Comparison of ENCODE assay signal across 8 mouse cellular contexts in the genomic region with DNA sequence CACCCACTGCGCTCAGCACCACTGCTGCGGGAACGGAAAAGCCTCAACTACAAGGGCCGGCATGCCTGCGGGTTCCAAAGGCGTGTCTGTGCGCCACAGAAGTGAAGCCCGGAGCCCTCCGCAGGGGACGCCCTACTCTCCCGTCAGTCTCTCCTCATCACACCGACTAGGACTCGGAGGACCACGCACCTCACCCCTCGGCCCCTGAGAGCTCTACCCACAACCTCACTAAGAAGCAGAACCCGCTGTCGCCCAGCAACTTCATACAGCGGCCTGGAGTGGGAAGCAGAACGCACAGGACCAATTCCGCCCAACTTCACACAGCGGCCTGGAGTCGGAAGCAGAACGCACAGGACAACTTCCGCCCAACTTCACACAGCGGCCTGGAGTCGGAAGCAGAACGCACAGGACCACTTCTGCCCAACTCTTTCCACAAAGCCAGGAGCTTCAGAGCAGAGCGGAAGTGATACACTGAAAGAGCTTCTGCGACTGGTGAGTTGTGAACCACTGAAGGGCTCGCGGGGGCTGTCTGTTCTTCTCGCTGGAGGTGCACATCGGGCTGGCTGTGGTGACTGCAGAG. TPM values are rescaled to one million over a fixed set of nuclear protein-coding genes. Genes with fewer than 3 reads are reported as not detected.
A peak's percentile ranks its signal among the peaks of the same experiment; 100 is the strongest.
DNase-seq lines count a peak whose midpoint lies in the region; ATAC-seq lines count a peak whose summit lies in the region.

Nif3l1 (plus strand) TSS at position 9 of the 580 bp plus-strand sequence.
Ppil3 (minus strand) TSS at position 344 of the 580 bp plus-strand sequence.

- H3K4me3 ChIP-seq in hindbrain, embryonic 16.5 days (ENCODE audit: low read length), result peak within 1 kb of the TSS; percentile 78
- H3K4me3 ChIP-seq in macrophage (ENCODE audit: inconsistent target), result peak within 1 kb of the TSS; percentile 86

- peak within 1 kb of the TSS; percentile 91 for H3K27ac ChIP-seq in hindbrain, embryonic 16.5 days (ENCODE audit: low read depth, low read length)
- peak within 1 kb of the TSS; percentile 77 for H3K27ac ChIP-seq in macrophage

- peak; percentile 70 for DNase-seq in WW6 (ENCODE audit: low read depth, low spot score)
- peak; percentile 67 to 75 for DNase-seq in cerebellum, postnatal 4 days (ENCODE audit: low spot score in 2 of 2)
- DNase-seq in gastrocnemius, adult 18-20 months (ENCODE audit: low spot score), result peak; percentile 83
- peak; percentile 79 to 90 for DNase-seq in left cerebral cortex, adult 18-20 months (ENCODE audit: low spot score in 2 of 2)
- peak; percentile 91 for DNase-seq in right cerebral cortex, adult 18-20 months
- DNase-seq in urinary bladder, postnatal 10 days (ENCODE audit: low spot score), result peak; percentile 26

- ATAC-seq in hindbrain, embryonic 16.5 days, result peak; percentile 100

- H3K4me2 ChIP-seq in hindbrain, embryonic 16.5 days (ENCODE audit: low read length), result peak within 1 kb of the TSS; percentile 84

- H3K4me1 ChIP-seq in hindbrain, embryonic 16.5 days (ENCODE audit: control insufficient read depth, insufficient read depth, low read depth, low read length), result peaks cover 16% of the 10 kb centered on the region

- WGBS in hindbrain, embryonic 16.5 days, result under 1% methylated on average over 33 of the region's 33 CpGs
- under 1% methylated on average over 33 of the region's 33 CpGs for WGBS in macrophage (ENCODE audit: missing documents)

- peak within 1 kb of the TSS; percentile 84 for H3K9ac ChIP-seq in hindbrain, embryonic 16.5 days (ENCODE audit: low read depth, low read length)

- peaks cover 5% of the 10 kb centered on the region; the same call in 1 of the 2 replicates for H3K36me3 ChIP-seq in hindbrain, embryonic 16.5 days (ENCODE audit: control insufficient read depth, insufficient read depth, low read length)
- peaks cover 19% of the 10 kb centered on the region for H3K36me3 ChIP-seq in macrophage (ENCODE audit: inconsistent target)

- peaks cover 49% of the 10 kb centered on the region for H3K79me2 ChIP-seq in macrophage (ENCODE audit: inconsistent target)

- no peaks in the 10 kb centered on the region for H3K9me3 ChIP-seq in hindbrain, embryonic 16.5 days (ENCODE audit: control insufficient read depth, low read length)

- H3K27me3 ChIP-seq in hindbrain, embryonic 16.5 days (replicated peaks; ENCODE audit: control insufficient read depth, insufficient read depth, low read length), result no peaks in the 10 kb centered on the region

RNA-seq across cellular contexts. Expression of gene Nif3l1, which starts in this region (rescaled TPM):
- 1 to 10 TPM; 8.3 to 9.4 TPM for total RNA-seq in gastrocnemius, adult 18-20 months (2021)
- polyA plus RNA-seq in hindbrain, embryonic 16.5 days (2015; fragmentation: Nextera tagmentation; extraction: Ambion mirVana), result 49.6 and 50.7 TPM in 2 replicates
- 10 to 100 TPM; 16.6 to 19.7 TPM for total RNA-seq in left cerebral cortex, adult 18-20 months (2021)
- 10 to 100 TPM in 11 of 26 experiments, 1 to 10 TPM in 15; 3.2 to 22.1 (median 8.9) TPM for total RNA-seq in macrophage (2018; cell fraction: chromatin; rRNA removed)
- total RNA-seq in macrophage (2018; cell fraction: cytosol; rRNA removed), result 10 to 100 TPM in 13 of 26 experiments, 1 to 10 TPM in 13; 6.0 to 14.4 (median 10.1) TPM
- 10 to 100 TPM in 10 of 26 experiments, 1 to 10 TPM in 16; 3.1 to 20.1 (median 7.6) TPM for total RNA-seq in macrophage (2018; cell fraction: nucleus; rRNA removed)
- 9.8 to 16.5 TPM (median 10.5 TPM) in 3 replicates for polyA plus RNA-seq in macrophage (2018)

RNA-seq across cellular contexts. Expression of gene Ppil3, which starts in this region (rescaled TPM):
- total RNA-seq in gastrocnemius, adult 18-20 months (2021), result 10 to 100 TPM; 13.3 to 13.7 TPM
- polyA plus RNA-seq in hindbrain, embryonic 16.5 days (2015; fragmentation: Nextera tagmentation; extraction: Ambion mirVana), result 47.7 and 51.0 TPM in 2 replicates
- 10 to 100 TPM; 25.9 to 28.6 TPM for total RNA-seq in left cerebral cortex, adult 18-20 months (2021)
- 10 to 100 TPM in 21 of 26 experiments, 1 to 10 TPM in 5; 4.1 to 45.4 (median 23.8) TPM for total RNA-seq in macrophage (2018; cell fraction: chromatin; rRNA removed)
- total RNA-seq in macrophage (2018; cell fraction: cytosol; rRNA removed), result 10 to 100 TPM; 19.2 to 44.9 (median 32.2) TPM
- total RNA-seq in macrophage (2018; cell fraction: nucleus; rRNA removed), result 10 to 100 TPM in 21 of 26 experiments, 1 to 10 TPM in 5; 6.3 to 44.6 (median 16.7) TPM
- polyA plus RNA-seq in macrophage (2018), result 25.5 to 49.0 TPM (median 45.3 TPM) in 3 replicates

Comparison
In these comparisons a context has a peak if more than half of its experiments do, and no peak if none do; other contexts are left out.
1. Peak in every context shown above with its lines: DNase-seq, ATAC-seq, H3K4me3 ChIP-seq and H3K27ac ChIP-seq.
2. DNase-seq: peak in every context shown above with its lines; median percentile 91 in right cerebral cortex, adult 18-20 months; 84 in left cerebral cortex, adult 18-20 months; 83 in gastrocnemius, adult 18-20 months; 71 in cerebellum, postnatal 4 days; 70 in WW6; 26 in urinary bladder, postnatal 10 days.